Mouse (Mus musculus) testis, adult 10 weeks (tissue): ENCODE data around the gene Kcnab3. TPM values are rescaled to one million over a fixed set of nuclear protein-coding genes. Genes with fewer than 3 reads are reported as not detected.

ENCODE experiments used
- polyA plus RNA-seq: library from polyadenylated mRNA; stranded (reverse); fragments of 350-450 nt; fragmentation: Illumina TruSeq; extraction: RNeasy Lipid Tissue Mini Kit (QIAGEN cat#74804); gene quantifications from one replicate; pipeline ENCODE4 v1.2.3, GENCODE M21; 2014; ENCODE audit warnings: low read depth, low replicate concordance

The Kcnab3 gene
- polyA plus RNA-seq: 4.8 TPM

GRCm38 (mm10) chr11:69325628-69326407 is at the start of gene Kcnab3:
Gene Kcnab3 (plus strand): TSS chr11:69326258.

GRCm38 (mm10) chr11:69323667-69324111 is 2.4 kb upstream of the Kcnab3 start, which contains the start of the genes Cntrob and Trappc1:
Gene Cntrob (minus strand): TSS chr11:69323775.
Gene Trappc1 (plus strand): TSS chr11:69323980.

GRCm38 (mm10) chr11:69340161-69341131 is 14.4 kb downstream of the Kcnab3 start, which contains the start of gene Rnf227:
Gene Rnf227 (plus strand): TSS chr11:69340461.

GRCm38 (mm10) chr11:69369215-69369989 is 43.3 kb downstream of the Kcnab3 start, which contains the start of gene Chd3:
Gene Chd3 (minus strand): TSS chr11:69369406.

Other genes starting within 250 kb of the Kcnab3 start
- gene Vamp2, start 237.8 kb upstream of the Kcnab3 start, polyA plus RNA-seq: 28.8 TPM
- 2.2 TPM for gene Per1, start 231.0 kb upstream of the Kcnab3 start, polyA plus RNA-seq
- gene Hes7, start 205.9 kb upstream of the Kcnab3 start, polyA plus RNA-seq: not detected
- not detected for gene 9130213A22Rik, start 203.7 kb upstream of the Kcnab3 start, polyA plus RNA-seq
- gene Aloxe3, start 200.4 kb upstream of the Kcnab3 start, polyA plus RNA-seq: 0.77 TPM
- not detected for gene Alox12b, start 169.3 kb upstream of the Kcnab3 start, polyA plus RNA-seq
- not detected for gene Alox8, start 128.4 kb upstream of the Kcnab3 start, polyA plus RNA-seq
- 0.06 TPM for gene Gucy2e, start 89.2 kb upstream of the Kcnab3 start, polyA plus RNA-seq
- 13.3 TPM for gene Cntrob, start 2.5 kb upstream of the Kcnab3 start, polyA plus RNA-seq
- 24.6 TPM for gene Trappc1, start 2.3 kb upstream of the Kcnab3 start, polyA plus RNA-seq
- gene Rnf227, start 14.2 kb downstream of the Kcnab3 start, polyA plus RNA-seq: 20.7 TPM
- 8.0 TPM for gene Chd3, start 43.1 kb downstream of the Kcnab3 start, polyA plus RNA-seq
- gene Naa38, start 69.2 kb downstream of the Kcnab3 start, polyA plus RNA-seq: 48.5 TPM
- 33.5 TPM for gene Cyb5d1, start 69.4 kb downstream of the Kcnab3 start, polyA plus RNA-seq
- gene Tmem88, start 72.0 kb downstream of the Kcnab3 start, polyA plus RNA-seq: 0.13 TPM
- 0.98 TPM for gene Kdm6b, start 87.4 kb downstream of the Kcnab3 start, polyA plus RNA-seq
- 10.4 TPM for gene Dnah2, start 222.9 kb downstream of the Kcnab3 start, polyA plus RNA-seq
- gene Efnb3, start 233.9 kb downstream of the Kcnab3 start, polyA plus RNA-seq: 0.48 TPM